Mouse (Mus musculus): ENCODE data around the gene Kri1.

- TF ChIP-seq CTCF (IDR thresholded peaks at IDR 0.05; ENCODE audit: extremely low read depth, insufficient read length, insufficient replicate concordance, low read depth, low read length), result no peak
- no peak for TF ChIP-seq POLR2A (IDR thresholded peaks at IDR 0.05; ENCODE audit: low read depth, low read length)
Measured at GRCm38 (mm10) chr9:21315421-21315820, 27.7 kb upstream of the Kri1 start.

Measured in small intestine, adult 2 months (tissue).